Mouse (Mus musculus) heart, embryonic 10.5 days (tissue): ENCODE data around the gene Thegl. TPM values are rescaled to one million over a fixed set of nuclear protein-coding genes. Genes with fewer than 3 reads are reported as not detected.

ENCODE experiments used
- DNase-seq: peaks from one replicate; pipeline ENCODE4 v3.0.0-alpha.2; 2017; ENCODE audit warnings: low spot score
- H3K27ac ChIP-seq: fragments of 300-500 bp; sonication (generic); 2 replicates; pipeline ENCODE4 v1.5.1; 2016; ENCODE audit warnings: mild to moderate bottlenecking
- H3K27me3 ChIP-seq: fragments of 300-500 bp; sonication (generic); 2 replicates; pipeline ENCODE4 v1.6.1; 2016; ENCODE audit warnings: mild to moderate bottlenecking; ENCODE audit not compliant: poor library complexity, insufficient read depth, severe bottlenecking
- H3K36me3 ChIP-seq: fragments of 300-500 bp; sonication (generic); 2 replicates; pipeline ENCODE4 v1.6.1; 2016; ENCODE audit warnings: mild to moderate bottlenecking, moderate library complexity
- H3K4me1 ChIP-seq: fragments of 300-500 bp; sonication (generic); 2 replicates; pipeline ENCODE4 v1.6.1; 2016; ENCODE audit warnings: mild to moderate bottlenecking
- H3K4me3 ChIP-seq: fragments of 300-500 bp; sonication (generic); 2 replicates; pipeline ENCODE4 v1.5.1; 2016; ENCODE audit warnings: mild to moderate bottlenecking, moderate library complexity
- H3K9me3 ChIP-seq: fragments of 300-500 bp; sonication (generic); 2 replicates; pipeline ENCODE4 v1.6.1; 2016; ENCODE audit warnings: mild to moderate bottlenecking, moderate library complexity
- WGBS: fragments of 180-500 bp; shearing (Covaris S2); methylation state at CpG from one replicate; pipeline ENCODE4 v1.1.7; 2016; 5-methylcytosine and 5-hydroxymethylcytosine counted together
- polyA plus RNA-seq: library from polyadenylated mRNA; unstranded; fragments of >200 nt; fragmentation: Nextera tagmentation; extraction: Ambion mirVana; gene quantifications from 2 replicates; pipeline ENCODE4 v1.2.1, GENCODE M21; 2016

Gene Thegl
- polyA plus RNA-seq, 1 experiment from 2014 or later, result 0.18 TPM

GRCm38 (mm10) chr5:77100691-77101090 is 84.9 kb downstream of the Thegl start:
- Histone ChIP-seq H3K4me3 (no peak overlapping the region), H3K9me3 (no peaks in the 10 kb centered on the region), H3K27ac (no peak overlapping the region), H3K4me1 (peaks cover 59% of the 10 kb centered on the region), H3K36me3 (no peaks in the 10 kb centered on the region; the same call in 1 of the 2 replicates), H3K27me3 (peaks cover 19% of the 10 kb centered on the region)
- 80% methylated on average over 6 of the region's 6 CpGs for WGBS
- no peak for DNase-seq

- Histone ChIP-seq H3K9me3 (no peaks in the 10 kb centered on the region), H3K4me3 (no peak overlapping the region), H3K4me1 (peaks cover 44% of the 10 kb centered on the region), H3K27ac (no peak overlapping the region), H3K27me3 (peaks cover 5% of the 10 kb centered on the region; the same call in 1 of the 2 replicates), H3K36me3 (no peaks in the 10 kb centered on the region; the same call in 1 of the 2 replicates)
- DNase-seq, result no peak
- 87% methylated on average over 15 of the region's 15 CpGs for WGBS
These were observed 86.9 kb downstream of the Thegl start for GRCm38 (mm10) chr5:77102522-77103365.

- no peak overlapping the region for H3K27ac ChIP-seq
- no peak for DNase-seq
- H3K36me3 ChIP-seq, result peaks cover 8% of the 10 kb centered on the region; the same call in 1 of the 2 replicates
- no peak overlapping the region for H3K4me3 ChIP-seq
- 89% methylated on average over 11 of the region's 11 CpGs for WGBS
- no peaks in the 10 kb centered on the region for H3K9me3 ChIP-seq
- H3K27me3 ChIP-seq, result peaks cover 5% of the 10 kb centered on the region; the same call in 1 of the 2 replicates
- peaks cover 30% of the 10 kb centered on the region for H3K4me1 ChIP-seq
These were observed 91.5 kb downstream of the Thegl start for GRCm38 (mm10) chr5:77107146-77107822.

GRCm38 (mm10) chr5:77108806-77109205 is 93.0 kb downstream of the Thegl start:
- DNase-seq, result no peak
- Histone ChIP-seq H3K4me3 (no peak overlapping the region), H3K4me1 (peaks cover 26% of the 10 kb centered on the region), H3K27me3 (no peaks in the 10 kb centered on the region), H3K9me3 (no peaks in the 10 kb centered on the region), H3K36me3 (peaks cover 8% of the 10 kb centered on the region; the same call in 1 of the 2 replicates), H3K27ac (no peak overlapping the region)
- 88% methylated on average over 6 of the region's 6 CpGs for WGBS

GRCm38 (mm10) chr5:77109814-77110213 is 94.0 kb downstream of the Thegl start:
- H3K4me1 ChIP-seq, result peaks cover 27% of the 10 kb centered on the region
- H3K9me3 ChIP-seq, result no peaks in the 10 kb centered on the region
- peaks cover 8% of the 10 kb centered on the region; the same call in 1 of the 2 replicates for H3K36me3 ChIP-seq
- 73% methylated on average over 2 of the region's 2 CpGs for WGBS
- no peak for DNase-seq
- no peak overlapping the region for H3K27ac ChIP-seq
- no peaks in the 10 kb centered on the region for H3K27me3 ChIP-seq
- H3K4me3 ChIP-seq, result no peak overlapping the region

Other genes with a start within 250 kb of the Thegl start
- 14.8 and 21.3 TPM in 2 replicates for gene Aasdh, start 110.5 kb upstream of the Thegl start, polyA plus RNA-seq
- gene Paics, start 64.7 kb upstream of the Thegl start, polyA plus RNA-seq, result 309 and 341 TPM in 2 replicates
- gene Ppat, start 64.4 kb upstream of the Thegl start, polyA plus RNA-seq, result 47.4 and 54.9 TPM in 2 replicates
- 53.2 and 69.3 TPM in 2 replicates for gene Srp72, start 41.3 kb upstream of the Thegl start, polyA plus RNA-seq
- gene Arl9, start 12.0 kb upstream of the Thegl start, polyA plus RNA-seq, result 0.45 TPM in 1 of 2 replicates, not detected in the other
- 6.7 and 11.5 TPM in 2 replicates for gene Hopx, start 99.1 kb downstream of the Thegl start, polyA plus RNA-seq
- gene Spink2, start 195.4 kb downstream of the Thegl start, polyA plus RNA-seq, result 4.7 and 8.5 TPM in 2 replicates
- gene Rest, start 249.5 kb downstream of the Thegl start, polyA plus RNA-seq, result 23.7 and 30.8 TPM in 2 replicates